Mouse (Mus musculus): Measurements from ENCODE around the gene Eif4b.

DNA sequence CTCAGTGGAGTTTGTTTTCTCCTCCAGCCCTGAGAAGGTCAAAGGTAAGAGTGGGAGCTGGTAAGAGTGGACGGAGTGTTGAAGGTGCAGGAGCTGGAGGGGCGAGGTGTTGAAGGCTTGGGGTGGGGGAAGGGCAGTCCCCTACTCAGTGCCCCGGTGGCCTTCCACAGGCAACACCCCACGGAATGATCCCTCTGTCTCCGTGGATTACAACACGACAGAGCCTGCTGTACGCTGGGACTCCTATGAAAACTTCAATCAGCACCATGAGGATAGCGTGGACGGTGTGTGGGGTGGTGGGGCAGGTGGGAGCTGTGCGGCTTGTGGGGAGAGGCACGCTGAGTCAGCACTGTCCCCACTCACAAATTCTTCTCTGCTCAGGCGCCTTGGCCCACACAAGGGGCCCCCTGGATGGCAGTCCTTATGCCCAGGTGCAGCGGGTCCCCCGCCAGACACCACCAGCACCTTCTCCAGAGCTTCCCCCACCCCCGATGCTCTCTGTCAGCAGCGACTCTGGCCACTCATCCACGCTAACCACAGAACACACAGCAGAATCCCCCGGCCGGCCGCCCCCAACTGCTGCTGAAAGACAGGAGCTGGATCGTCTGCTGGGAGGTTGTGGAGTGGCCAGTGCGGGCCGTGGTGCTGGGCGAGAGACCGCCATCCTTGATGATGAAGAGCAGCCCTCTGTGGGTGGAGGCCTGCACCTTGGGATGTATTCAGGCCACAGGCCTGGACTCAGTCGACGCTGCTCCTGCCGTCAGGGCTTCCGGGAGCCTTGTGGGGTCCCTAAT lies 37.3 kb downstream of the Eif4b start:
- TF ChIP-seq POLR2A (IDR thresholded peaks at IDR 0.05; ENCODE audit: borderline replicate concordance, insufficient read depth, low read length) (no peak), CTCF (IDR thresholded peaks at IDR 0.05; ENCODE audit: borderline replicate concordance, insufficient read depth, low read depth, low read length) (no peak)

Measured in cerebellum, adult 2 months (tissue).